Mouse (Mus musculus) heart, adult 8-10 months (tissue): ENCODE measurements around the gene Syce2. TPM values are rescaled to one million over a fixed set of nuclear protein-coding genes. Genes with fewer than 3 reads are reported as not detected.

Experiments
- DNase-seq: peaks from one replicate; pipeline ENCODE4 v3.0.0; 2022; ENCODE audit warnings: low spot score
- total RNA-seq, 4 experiments: library from RNA; stranded (reverse); gene quantifications; 2 replicates each; pipeline ENCODE4 v1.2.4; 2022

Gene Syce2
- total RNA-seq, 4 experiments from 2014 or later, result 2.2 to 5.9 (median 4.1) TPM

- DNase-seq, result no peak
Measured at GRCm38 (mm10) chr8:84844397-84845070, 27.4 kb upstream of the Syce2 start.

DNA sequence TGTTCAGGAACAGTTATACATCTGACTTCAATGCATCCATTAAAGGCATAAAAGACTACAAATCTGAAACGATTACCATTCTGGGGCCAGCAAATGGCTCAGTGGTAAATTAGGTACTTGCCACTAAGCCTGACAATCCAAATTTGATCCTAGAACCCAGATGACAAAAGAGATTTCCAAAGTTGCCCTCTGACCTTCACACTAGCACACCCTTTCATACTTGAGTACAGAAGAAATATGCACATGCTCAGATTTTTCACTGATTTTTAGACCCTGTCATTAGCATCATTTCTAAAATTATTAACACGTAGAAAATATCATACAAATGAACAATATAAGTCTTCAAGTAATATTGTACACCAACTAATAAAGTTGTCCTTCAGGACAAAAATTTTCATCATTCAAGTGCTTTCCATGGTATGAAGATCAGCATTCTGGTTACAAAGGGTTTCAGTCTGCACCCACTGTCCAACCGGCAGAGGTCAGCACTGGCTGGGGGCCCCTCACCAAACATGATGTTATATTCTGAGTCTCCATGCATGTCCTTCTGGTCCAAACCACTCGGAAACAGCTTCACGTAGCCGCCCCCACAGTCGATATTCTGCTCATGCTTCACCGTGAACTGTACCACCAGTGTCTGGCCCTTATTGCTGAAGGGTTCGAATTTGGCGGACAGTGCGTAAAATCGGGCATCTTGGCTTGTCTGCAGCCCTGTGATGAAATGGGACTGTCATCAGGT, 26.4 kb upstream of the Syce2 start:
- DNase-seq, result no peak

DNA sequence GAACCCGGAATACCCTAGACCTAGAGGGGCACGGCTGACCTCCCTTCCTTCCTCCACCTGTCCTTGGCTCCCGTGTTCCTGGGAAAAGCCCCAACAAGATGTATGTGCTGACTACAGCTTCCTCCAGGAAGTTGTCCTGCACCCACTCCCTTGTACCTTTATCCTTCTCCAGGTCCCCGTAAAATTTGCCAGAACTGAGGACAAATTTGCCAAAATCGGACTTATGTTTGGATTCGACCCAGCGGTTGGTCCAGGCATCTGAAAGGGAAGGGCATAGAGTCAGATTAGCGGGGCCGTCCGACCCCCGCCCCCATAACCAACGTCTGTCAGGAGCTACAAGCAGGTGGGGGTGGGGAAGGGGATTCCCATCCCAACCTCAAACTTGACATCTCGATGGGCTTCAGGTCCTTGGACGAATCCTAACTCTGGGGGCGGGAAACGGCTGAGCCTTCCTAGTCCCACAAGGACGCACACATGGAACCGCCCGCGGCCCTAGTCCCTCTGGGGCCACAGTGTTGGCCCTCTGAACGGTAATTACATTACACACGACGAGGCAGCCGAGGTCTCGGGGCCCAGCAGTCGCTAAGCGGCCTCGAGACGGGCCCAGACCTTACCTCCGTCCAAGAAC, 25.7 kb upstream of the Syce2 start:
- no peak for DNase-seq

DNA sequence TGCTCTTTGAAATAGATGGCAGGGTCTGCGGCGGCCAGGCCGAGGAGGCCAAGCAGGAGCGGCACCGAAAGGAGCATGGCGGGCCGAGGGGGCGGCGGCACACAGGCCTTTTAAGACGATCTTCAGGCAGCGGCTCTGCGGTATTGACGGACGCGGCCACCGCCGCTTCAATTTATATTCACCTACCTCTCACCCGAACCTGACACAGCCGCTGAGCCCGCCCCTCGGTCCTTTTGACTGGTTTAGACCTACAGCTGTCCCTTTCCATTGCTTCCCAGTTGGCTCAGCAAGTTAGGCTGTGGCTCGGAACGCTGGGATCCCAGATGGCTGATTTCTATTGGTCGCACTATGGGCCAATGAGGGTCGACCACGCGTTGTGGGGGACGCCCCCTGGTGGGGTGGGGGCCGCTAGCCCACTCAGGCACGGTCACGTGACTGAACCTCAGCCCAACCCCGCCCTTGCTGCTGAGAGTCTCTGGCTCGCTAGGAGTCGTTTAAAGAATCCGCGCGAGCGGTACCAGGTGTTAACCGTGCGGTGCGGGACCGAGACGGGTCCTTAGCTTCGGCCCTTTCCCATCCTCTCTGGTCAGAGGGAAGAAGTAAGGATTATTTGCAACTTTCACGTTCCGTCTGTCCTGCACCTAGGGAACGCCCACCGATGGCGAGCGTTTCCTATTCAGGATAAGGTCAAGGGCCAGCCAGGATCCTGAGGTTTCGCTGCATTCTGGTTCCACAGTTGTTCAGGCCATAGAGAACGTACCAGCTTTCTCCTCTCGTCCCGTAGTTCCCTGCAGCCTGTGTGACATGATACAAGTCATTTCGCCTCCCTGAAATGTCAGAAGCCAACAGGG, 25.0 kb upstream of the Syce2 start, which contains the start of gene Calr:
Gene Calr, minus strand, starts transcription at position 213 of the 851 bp plus-strand sequence.
- DNase-seq, result peak; percentile 100

DNA sequence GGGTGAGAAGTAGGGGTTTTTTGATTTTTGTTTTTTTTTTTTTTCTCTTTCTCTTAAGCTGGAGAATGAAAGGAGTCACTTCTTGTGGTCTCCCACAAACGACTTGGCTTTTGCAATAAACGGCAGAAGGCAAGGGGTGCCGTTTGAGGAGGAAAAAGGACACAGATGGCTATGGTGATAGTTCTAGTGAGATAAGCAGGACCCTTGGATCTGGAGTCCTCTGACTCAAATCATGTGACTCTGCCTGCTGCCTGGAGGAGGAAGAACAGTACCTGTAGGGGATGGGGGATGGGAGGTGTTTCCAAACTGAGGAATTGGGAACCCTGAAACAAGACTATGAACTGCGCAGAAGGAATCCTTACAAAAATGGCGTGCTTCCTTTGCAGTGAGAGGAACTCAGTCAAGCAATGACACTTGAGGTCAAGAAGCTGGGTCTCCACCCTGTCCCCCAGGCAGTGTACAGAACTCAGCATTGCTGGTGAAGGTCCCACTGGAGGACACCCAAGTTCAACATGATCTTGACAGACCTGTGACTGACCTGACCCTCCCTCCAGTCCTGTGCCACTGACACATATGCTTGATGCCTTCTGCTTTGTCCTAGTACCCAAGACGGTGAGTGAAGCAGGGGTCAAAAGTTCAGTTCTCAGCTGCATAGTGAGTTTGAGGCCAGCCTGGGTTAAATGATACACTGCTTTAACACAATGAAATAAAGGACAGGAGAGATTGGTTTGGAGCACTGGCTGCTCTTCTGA, 24.1 kb upstream of the Syce2 start:
- DNase-seq, result no peak

- no peak for DNase-seq
Measured at GRCm38 (mm10) chr8:84856434-84856833, 15.5 kb upstream of the Syce2 start.

GRCm38 (mm10) chr8:84856864-84857441, 15.0 kb upstream of the Syce2 start, which contains the start of gene Farsa:
Gene Farsa, plus strand, starts transcription at chr8:84856989.
- DNase-seq, result peak; percentile 95

GRCm38 (mm10) chr8:84872309-84872965, 526 bp downstream of the Syce2 start:
- no peak for DNase-seq

GRCm38 (mm10) chr8:84873016-84873415, 1.1 kb downstream of the Syce2 start:
- DNase-seq, result no peak

DNA sequence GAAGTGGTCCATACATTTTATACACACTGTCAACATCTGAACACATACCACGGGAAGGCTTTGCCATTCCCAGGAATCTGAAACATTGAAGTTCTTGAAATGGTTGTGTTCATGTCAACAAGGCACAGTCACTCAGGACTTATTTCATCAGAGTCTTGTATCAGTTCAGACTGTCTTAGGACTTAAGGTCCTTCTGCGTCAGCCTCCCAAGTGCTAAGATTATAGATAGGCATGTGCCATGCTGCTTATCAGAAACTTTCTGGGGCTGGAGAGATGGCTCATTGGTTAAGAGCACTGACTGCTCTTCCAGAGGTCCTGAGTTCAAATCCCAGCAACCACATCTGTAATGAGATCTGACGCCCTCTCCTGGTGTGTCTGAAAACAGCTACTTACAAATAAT, 2.4 kb downstream of the Syce2 start:
- DNase-seq, result no peak

DNA sequence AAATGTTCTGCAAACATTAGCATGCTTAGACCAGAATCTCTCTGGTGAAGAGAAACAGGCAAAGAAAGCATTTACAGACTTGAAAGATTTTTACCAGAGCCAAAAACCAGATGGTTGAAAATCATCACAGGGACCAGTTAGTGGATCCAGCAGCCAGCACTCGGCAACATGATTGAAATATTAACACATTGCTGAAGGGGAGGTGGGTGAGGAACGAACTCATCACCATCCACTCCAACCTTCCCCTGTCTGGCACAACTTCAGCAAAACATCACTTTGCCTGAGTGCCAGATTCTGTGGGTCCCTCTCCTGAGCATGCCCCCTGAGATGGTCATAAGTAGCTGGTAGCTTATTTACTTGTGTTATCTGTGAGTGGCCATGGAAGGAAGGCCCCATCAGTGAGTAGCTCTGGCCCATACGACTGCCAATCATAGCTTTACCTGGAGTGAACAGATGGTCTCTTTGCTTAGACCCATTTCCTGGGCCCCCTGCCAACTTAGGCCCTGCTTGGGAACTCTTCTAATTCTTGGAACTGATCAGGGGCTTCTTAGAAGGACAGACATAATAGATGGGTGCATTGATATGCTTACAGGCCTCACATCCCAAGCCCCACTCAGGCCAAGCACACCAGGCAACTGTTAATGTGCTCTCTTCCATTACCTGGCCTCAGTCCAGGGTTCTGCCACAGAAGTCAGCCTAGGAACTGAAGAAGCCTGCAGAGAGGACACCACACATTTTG, 5.6 kb downstream of the Syce2 start:
- no peak for DNase-seq

DNA sequence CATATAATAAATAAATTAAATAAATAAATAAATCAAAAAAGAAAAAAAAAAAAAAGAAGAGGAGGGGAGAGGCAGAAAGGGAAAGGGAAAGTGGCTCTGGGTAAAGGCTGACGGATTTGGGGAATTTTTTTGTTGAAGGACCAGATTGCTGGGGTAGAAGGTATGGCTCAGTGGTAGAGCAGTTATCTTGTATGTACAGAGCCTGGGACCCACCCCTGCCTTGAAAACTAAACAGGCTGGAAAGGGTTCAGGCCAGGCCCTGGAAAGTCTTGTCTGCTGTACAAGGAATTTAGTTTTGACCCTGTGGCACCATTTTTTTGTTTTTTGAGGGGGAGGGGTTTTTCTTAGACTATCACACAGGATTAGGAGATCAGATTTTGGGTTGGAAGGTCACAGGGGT, 7.0 kb downstream of the Syce2 start:
- DNase-seq, result no peak

GRCm38 (mm10) chr8:84884728-84885127, 12.8 kb downstream of the Syce2 start:
- no peak for DNase-seq

- DNase-seq, result no peak
Measured at GRCm38 (mm10) chr8:84888280-84888679, 16.4 kb downstream of the Syce2 start.

DNA sequence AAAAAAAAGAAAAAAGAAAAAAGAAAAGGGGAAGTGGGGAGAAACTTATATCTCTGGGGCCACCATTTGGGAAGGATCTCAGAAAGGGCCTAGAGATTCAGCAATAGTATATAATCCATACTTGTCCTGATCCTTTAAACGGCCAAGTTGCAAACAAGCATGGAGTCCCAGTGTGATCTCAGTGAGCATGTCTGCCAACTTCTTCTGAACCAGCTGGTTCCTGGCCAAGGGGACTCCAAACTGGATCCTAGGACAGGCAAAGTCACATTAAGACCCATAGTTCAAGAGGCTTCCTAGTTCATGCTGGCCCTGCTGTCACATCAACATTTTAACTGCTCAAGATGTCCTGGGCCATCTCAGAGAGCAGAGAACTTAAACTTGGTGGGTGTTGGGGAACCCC, 17.2 kb downstream of the Syce2 start:
- DNase-seq, result no peak

DNA sequence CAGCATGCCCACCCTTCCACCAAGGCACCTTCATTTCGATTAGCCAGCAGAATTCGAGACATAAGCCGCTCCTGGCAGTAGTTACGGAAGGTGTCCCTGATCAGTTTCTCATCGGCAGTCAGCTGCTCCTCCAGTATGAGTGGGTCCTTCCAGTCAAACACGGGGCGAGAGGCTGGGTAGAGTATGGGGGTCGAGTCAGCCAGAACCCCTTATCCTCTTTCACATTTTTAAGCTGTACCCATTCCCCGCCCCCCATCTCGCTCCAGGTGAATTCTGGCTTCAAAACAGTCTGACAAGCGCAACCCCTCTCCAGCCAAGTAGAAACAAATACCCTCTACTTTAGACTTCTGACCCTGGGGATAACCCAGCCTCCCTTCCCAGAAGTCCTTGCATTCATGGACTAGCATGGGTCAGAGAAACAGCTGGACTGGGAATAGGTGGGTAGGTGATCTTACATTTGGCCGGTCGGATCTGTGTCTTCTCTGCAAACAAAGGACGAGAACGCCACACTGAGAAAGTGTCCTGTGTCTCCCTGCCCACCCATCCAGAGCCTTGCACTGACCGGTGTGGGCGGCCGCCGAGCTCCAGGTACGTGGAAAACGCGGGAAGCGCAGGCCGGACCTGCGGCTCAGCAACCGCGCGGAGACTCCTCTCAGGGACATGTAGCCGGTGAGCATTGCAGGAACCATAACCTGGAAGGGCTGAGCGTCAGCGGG, 21.2 kb downstream of the Syce2 start:
- no peak for DNase-seq

DNA sequence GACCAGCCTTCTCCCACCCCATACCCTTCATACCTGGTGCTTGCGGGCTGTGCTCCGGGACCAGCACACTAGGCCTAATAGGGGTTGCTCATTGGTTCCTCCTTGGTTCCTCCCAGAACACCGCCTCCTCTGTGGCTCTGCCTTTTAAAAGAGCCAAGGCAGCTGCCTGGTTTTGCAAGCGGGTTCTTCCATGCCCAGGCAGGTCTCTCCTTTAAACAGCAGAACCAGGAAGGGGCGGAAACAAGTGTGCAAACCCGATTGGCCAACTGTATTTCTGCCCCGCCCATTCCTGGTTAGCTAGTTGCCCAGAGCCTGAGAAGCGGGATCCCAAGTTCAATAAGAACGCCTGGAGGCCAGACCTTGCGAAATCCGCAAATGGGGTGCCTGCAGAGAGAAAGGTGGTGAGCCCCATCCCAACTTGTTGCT, 21.8 kb downstream of the Syce2 start, which contains the start of gene Gcdh:
Gene Gcdh, minus strand, starts transcription at position 213 of the 426 bp plus-strand sequence.
- peak; percentile 98 for DNase-seq

DNA sequence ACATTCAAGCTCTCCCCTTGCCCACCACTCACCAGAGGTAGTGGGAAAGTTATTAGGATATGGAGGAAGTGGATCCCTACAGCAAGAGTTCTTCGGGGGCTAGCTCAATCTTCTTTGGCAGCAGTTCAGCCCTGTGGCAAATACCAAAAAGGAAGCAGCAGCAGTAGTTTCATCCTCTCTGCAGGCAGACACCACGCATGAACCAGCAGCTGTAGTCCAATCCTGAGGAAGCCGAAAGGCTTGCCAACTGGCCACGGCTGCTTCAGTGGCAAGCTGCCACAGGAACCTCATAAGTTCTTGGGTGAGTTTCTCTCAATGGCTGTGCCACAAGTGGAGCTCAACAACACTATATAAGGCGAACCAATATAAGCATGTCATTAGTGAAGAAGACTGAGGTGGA, 24.1 kb downstream of the Syce2 start:
- DNase-seq, result no peak

GRCm38 (mm10) chr8:84901071-84901470, 29.2 kb downstream of the Syce2 start:
- no peak for DNase-seq
